Mouse (Mus musculus): ENCODE results near the gene Cyp1b1.

GRCm38 (mm10) chr17:79710246-79710842 lies 4.5 kb downstream of the Cyp1b1 start:
- TF ChIP-seq CTCF (IDR thresholded peaks at IDR 0.05; ENCODE audit: extremely low read depth, insufficient read depth, insufficient read length, insufficient replicate concordance) (no peak), POLR2A (IDR thresholded peaks at IDR 0.05; ENCODE audit: low read depth, low read length) (no peak)
